Mouse (Mus musculus): ENCODE measurements around the gene Mbd6. TPM values are rescaled to one million over a fixed set of nuclear protein-coding genes. Genes with fewer than 3 reads are reported as not detected.
"Not testable (repeated sequence)": the region's sequence is repeated elsewhere in the genome, so short reads cannot be mapped to it uniquely, and the experiment has no call there.

The Mbd6 gene
- total RNA-seq (2021) = 10 to 100 TPM; 18.7 to 28.9 TPM
- long read RNA-seq, experiment 1, full-length matches to known transcripts = 1 of 12 reads
- long read RNA-seq, experiment 1, partial matches to known transcripts = 5 of 12 reads
- long read RNA-seq, experiment 1, other reads (novel, unspliced or antisense) = 6 of 12 reads
- long read RNA-seq, experiment 2, partial matches to known transcripts = 8 of 14 reads
- long read RNA-seq, experiment 2, other reads (novel, unspliced or antisense) = 6 of 14 reads

GRCm38 (mm10) chr10:127288800-127289572 lies at the start of gene Mbd6:
Gene Mbd6 (minus strand): TSS chr10:127289018.
- DNase-seq = peak; percentile 93

DNA sequence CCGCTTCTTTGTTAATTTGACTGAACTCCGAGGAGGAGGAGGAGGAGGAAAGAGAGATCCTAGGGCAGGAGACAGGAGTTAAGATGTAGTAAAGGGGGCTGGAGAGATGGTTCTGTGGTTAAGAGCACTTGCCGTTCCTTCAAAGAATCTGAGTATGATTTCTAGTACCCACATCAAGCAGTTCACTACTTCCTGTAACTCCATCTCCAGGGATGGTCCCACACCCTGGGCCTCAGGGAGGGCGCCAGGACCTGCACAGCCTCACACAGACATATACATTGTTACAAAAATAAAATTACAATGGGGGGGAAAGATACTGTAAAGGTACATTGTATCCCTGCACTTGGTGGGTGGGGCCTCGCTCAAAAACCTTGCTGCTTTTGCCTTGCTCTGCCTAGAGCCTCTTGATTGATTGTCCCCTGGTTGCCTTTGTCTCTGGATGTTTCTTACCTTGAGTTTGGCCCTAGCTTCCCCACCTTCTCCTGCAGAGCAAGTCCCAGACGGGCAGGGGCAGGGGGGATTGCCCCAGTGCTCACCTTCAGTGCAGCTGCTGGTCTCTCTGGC lies 48.8 kb upstream of the Mbd6 start:
- DNase-seq = no peak

DNA sequence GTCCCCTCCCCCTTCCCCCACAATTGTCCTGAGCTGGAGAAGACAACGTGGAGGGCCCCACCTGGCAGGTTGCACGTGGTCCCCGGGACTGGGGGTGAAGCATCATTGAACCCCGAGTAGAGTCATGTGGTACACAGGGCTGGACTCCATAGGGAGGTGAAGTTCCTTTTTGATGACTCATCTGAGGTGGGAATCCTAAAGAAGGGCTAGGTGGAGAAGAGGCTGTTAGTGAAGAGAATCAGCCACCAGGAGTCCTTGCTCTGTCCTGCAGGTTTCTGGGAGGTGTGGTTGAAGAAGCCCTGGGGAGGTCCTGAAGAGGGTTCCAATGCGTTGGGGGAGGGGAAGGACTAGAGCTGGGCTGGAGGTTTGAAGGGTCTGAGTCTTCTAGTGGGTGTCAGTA lies 48.1 kb upstream of the Mbd6 start:
- no peak for DNase-seq

GRCm38 (mm10) chr10:127335271-127335670 lies 46.5 kb upstream of the Mbd6 start:
- DNase-seq = no peak

DNA sequence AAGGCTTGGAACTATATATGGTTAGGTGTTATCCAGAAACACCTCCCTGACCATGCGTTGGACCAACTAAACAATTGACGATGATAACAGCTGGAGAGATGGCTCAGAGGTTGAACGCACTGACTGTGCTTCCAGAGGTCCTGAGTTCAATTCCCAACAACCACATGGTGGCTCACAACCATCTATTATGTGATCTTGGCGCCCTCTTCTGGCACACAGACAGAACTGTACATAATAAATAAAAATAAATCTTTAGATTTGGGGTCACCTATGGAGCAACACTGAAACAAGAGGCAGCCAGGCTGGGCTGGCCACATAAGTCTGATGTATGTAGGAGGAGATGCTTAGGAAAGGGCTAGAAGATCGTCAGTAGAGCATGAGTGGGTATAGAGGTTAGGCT lies 44.3 kb upstream of the Mbd6 start:
- DNase-seq = no peak

DNA sequence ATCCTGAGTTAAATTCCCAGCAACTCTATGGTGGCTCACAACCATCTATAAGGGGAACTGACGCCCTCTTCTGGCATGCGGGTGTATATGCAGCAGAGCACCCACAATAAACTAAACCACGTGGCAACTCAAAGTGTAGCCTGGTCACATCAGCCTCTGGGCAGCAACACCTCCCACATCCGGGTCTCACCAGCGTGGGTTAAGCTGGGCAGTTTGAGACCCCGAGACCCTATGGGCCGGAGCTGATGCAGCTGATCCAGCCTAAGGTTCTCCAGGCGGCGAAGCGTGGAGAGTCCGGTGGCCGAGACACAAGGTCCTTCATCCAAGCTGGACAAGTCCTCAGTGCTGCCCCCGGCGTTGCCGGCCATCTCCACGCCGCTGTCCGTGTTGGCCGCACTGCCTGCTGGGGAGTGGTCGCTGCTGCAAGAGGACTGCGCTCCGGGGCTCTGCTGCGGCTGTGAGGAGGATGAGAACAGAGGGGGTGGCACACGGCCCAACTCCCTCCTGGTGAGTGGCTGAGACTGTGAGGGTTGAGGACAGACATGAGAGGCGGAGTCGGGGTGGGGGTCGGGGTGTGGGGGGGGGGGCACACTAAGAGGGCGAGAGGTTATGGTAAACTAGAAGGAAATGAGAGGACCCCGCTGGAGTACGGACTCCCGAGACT lies 43.5 kb upstream of the Mbd6 start:
- no peak for DNase-seq

- no peak for DNase-seq
These were observed 41.4 kb upstream of the Mbd6 start for GRCm38 (mm10) chr10:127330212-127330611.

- no peak for DNase-seq
These were observed 38.8 kb upstream of the Mbd6 start for GRCm38 (mm10) chr10:127327461-127328145.

GRCm38 (mm10) chr10:127326828-127327227 lies 38.0 kb upstream of the Mbd6 start:
- peak; percentile 49 for DNase-seq

DNA sequence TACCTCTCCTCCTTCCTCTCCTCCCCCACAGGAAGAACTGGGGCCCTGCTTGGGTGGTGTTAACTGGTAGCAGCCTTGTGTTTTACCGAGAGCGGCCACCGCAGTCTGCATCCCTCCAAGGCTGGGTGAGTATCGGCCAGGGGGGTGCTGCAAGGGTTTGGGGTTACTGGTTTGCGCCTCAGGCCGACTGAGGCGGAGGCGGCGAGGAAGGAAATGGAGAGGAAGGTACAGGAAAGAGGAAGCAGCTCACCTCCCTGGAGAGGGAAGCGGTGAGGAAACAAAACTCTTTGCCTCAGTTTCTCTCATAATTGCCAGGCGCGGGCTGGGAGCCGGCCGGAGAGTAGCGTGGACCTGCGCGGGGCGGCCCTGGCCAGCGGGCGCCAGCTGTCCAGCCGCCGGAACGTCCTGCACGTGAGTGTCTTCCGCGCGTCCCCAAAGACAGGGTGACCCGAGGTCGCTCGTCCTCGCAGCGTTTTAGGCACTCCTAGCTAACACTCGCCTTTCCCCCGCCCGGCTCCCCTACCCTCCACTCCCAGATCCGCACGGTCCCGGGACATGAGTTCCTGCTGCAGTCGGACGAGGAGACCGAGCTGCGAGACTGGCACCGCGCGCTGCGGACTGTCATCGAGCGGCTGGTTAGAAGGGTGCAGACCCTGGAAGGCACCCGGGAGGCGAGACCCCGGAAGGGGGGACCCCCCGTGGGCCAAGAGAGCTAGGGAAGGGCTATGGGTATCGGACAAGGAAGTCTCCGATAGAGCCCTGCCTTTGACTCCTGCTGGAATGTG lies 37.4 kb upstream of the Mbd6 start:
- peak; percentile 42 for DNase-seq

- no peak for DNase-seq
These were observed 36.7 kb upstream of the Mbd6 start for GRCm38 (mm10) chr10:127325454-127326016.

GRCm38 (mm10) chr10:127324495-127324894 lies 35.7 kb upstream of the Mbd6 start:
- DNase-seq = no peak

- no peak for DNase-seq
These were observed 34.5 kb upstream of the Mbd6 start for GRCm38 (mm10) chr10:127323131-127323855.

GRCm38 (mm10) chr10:127322669-127323068 lies 33.9 kb upstream of the Mbd6 start:
- DNase-seq = no peak

- no peak for DNase-seq
These were observed 33.4 kb upstream of the Mbd6 start for GRCm38 (mm10) chr10:127322178-127322577.

DNA sequence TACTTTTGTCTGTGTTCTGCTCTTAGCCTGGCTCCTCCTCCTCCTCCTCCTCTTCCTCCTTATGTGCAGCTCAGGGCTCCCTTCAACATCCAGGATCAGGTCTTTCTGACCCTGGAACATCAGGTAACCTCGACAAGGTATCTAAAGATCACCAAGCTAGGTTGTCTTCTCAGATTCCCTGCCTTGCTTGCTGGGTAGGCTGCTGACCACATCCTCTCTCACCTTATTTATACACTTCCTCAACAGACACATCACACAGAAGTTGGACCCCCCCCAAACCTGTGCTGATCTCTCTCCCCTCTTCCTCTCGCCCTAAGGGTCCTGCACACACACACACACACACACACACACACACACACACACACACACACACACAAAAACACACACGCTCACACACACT lies 32.8 kb upstream of the Mbd6 start, which contains the start of gene Arhgap9:
TSS of gene Arhgap9 (plus strand) at position 344 of the 400 bp plus-strand sequence.
- no peak for DNase-seq

DNA sequence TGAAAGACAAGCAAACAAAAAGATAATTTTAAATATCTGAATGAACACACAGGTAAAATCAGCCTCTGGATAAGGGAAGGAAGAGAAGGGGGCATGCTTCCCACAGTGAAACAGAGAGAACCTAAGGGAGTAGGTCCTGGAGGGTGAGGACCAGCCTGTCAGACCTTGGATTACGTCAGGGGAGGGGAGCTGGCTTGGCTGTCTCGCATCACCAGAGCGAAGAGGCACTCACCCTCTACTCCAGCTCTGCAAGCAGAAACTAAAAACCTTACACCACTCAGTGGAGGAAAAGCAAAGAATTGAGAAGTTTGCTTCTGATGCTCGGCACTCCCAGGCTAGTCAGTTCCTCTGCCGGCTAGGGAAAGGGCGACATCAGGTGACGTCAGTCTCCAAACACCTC lies 31.2 kb upstream of the Mbd6 start:
- DNase-seq = no peak

DNA sequence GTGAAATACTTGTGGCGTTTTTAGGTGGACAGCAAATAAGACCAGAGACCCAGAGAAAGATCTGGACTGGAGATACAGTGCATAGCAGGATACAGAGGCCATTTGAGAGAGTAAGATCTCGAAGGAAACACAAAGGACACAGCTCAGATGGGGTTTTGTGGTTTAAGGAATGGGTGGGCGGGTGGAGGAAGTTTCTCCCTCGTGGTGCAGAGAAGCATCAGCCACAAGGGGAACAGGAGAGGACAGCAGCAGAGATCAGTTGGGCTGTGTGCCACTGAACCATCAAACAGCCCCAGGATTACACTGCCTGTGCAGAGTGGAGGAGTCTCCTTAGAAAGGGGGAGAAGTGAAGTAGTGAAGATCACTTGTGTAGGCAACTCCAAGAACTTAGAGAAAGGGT lies 29.2 kb upstream of the Mbd6 start:
- DNase-seq = no peak

DNA sequence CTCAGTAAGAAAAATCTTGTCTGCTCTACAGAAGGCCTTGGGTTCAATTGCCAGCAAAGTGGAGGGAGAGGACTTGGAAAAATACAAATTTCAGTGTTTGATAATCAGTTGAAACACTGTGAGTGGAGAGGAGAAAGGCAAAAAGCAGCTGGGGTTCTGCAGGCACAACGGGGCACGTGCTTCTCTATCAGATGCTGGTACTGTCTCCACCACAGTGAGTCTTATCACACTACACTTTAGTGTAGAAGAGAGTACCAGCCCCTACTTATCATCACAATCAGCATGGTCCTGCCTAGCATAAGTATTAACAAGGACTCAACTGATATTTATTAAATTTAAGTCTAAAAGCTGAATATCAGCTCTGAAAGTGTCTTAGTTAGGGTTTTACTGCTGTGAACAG lies 28.5 kb upstream of the Mbd6 start:
- no peak for DNase-seq

DNA sequence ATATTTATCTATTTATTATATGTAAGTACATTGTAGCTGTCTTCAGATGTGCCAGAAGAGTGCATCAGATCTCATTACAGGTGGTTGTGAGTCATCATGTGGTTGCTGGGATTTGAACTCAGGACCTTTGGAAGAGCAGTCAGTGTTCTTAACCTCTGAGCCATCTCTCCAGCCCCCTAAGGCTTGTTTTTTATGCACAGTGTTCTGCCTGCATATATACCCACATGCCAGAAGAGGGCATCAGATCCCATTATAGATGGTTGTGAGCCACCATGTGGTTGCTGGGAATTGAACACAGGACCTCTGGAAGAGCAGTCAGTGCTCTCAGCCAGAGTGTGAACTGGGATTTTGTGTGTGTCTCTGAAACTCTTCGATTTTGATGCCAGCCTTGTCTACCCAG lies 26.1 kb upstream of the Mbd6 start:
- not testable (repeated sequence) for DNase-seq

All from gastrocnemius, postnatal 10 days (tissue).